Mouse (Mus musculus): ENCODE data around the gene Fbxl17. TPM values are rescaled to one million over a fixed set of nuclear protein-coding genes. Genes with fewer than 3 reads are reported as not detected.

The Fbxl17 gene
- polyA plus RNA-seq, 1 experiment = 7.3 TPM

GRCm38 (mm10) chr17:63366045-63366444 is 133.8 kb downstream of the Fbxl17 start:
- WGBS = 91% methylated on average over 11 of the region's 11 CpGs

GRCm38 (mm10) chr17:63364605-63365004 is 135.2 kb downstream of the Fbxl17 start:
- no peaks in the 10 kb centered on the region for H3K36me3 ChIP-seq (ENCODE audit: control insufficient read depth, insufficient read depth, low read length)
- no peak overlapping the region for H3K4me3 ChIP-seq (ENCODE audit: control insufficient read depth, insufficient read depth, low read length)
- H3K4me1 ChIP-seq (replicated peaks; ENCODE audit: control insufficient read depth, insufficient read depth, low read length) = no peaks in the 10 kb centered on the region
- TF ChIP-seq POLR2A (IDR thresholded peaks at IDR 0.05; ENCODE audit: control insufficient read depth, extremely low read depth, insufficient read depth, low read length, poor library complexity) (no peak), CTCF (IDR thresholded peaks at IDR 0.05; ENCODE audit: borderline replicate concordance, control insufficient read depth, extremely low read depth, insufficient read depth, low read length, poor library complexity) (no peak)
- WGBS = 96% methylated on average over 7 of the region's 7 CpGs
- H3K27ac ChIP-seq (ENCODE audit: control insufficient read depth, insufficient read depth, low read length) = no peak overlapping the region
- H3K27me3 ChIP-seq (ENCODE audit: control insufficient read depth, insufficient read depth, low read length) = no peaks in the 10 kb centered on the region
- no peak for DNase-seq

More at GRCm38 (mm10) chr17:63366045-63366444, 133.8 kb downstream of the Fbxl17 start:
- DNase-seq = no peak
- Histone ChIP-seq H3K27ac (ENCODE audit: control insufficient read depth, insufficient read depth, low read length) (no peak overlapping the region), H3K4me3 (ENCODE audit: control insufficient read depth, insufficient read depth, low read length) (no peak overlapping the region), H3K36me3 (ENCODE audit: control insufficient read depth, insufficient read depth, low read length) (no peaks in the 10 kb centered on the region), H3K4me1 (replicated peaks; ENCODE audit: control insufficient read depth, insufficient read depth, low read length) (no peaks in the 10 kb centered on the region), H3K27me3 (ENCODE audit: control insufficient read depth, insufficient read depth, low read length) (no peaks in the 10 kb centered on the region)
- TF ChIP-seq CTCF (IDR thresholded peaks at IDR 0.05; ENCODE audit: borderline replicate concordance, control insufficient read depth, extremely low read depth, insufficient read depth, low read length, poor library complexity) (no peak), POLR2A (IDR thresholded peaks at IDR 0.05; ENCODE audit: control insufficient read depth, extremely low read depth, insufficient read depth, low read length, poor library complexity) (no peak)

GRCm38 (mm10) chr17:63362196-63362595 is 137.6 kb downstream of the Fbxl17 start:
- peaks cover 14% of the 10 kb centered on the region for H3K4me1 ChIP-seq (replicated peaks; ENCODE audit: control insufficient read depth, insufficient read depth, low read length)
- no peaks in the 10 kb centered on the region for H3K27me3 ChIP-seq (ENCODE audit: control insufficient read depth, insufficient read depth, low read length)
- whole genome bisulfite sequencing = 19% methylated on average over 3 of the region's 3 CpGs
- H3K36me3 ChIP-seq (ENCODE audit: control insufficient read depth, insufficient read depth, low read length) = no peaks in the 10 kb centered on the region
- H3K4me3 ChIP-seq (ENCODE audit: control insufficient read depth, insufficient read depth, low read length) = no peak overlapping the region
- no peak for TF ChIP-seq POLR2A (IDR thresholded peaks at IDR 0.05; ENCODE audit: control insufficient read depth, extremely low read depth, insufficient read depth, low read length, poor library complexity)
- DNase-seq = no peak
- no peak overlapping the region for H3K27ac ChIP-seq (ENCODE audit: control insufficient read depth, insufficient read depth, low read length)

- no peak for TF ChIP-seq CTCF (IDR thresholded peaks at IDR 0.05; ENCODE audit: borderline replicate concordance, control insufficient read depth, extremely low read depth, insufficient read depth, low read length, poor library complexity)
- TF ChIP-seq POLR2A (IDR thresholded peaks at IDR 0.05; ENCODE audit: control insufficient read depth, extremely low read depth, insufficient read depth, low read length, poor library complexity) = no peak
- H3K4me3 ChIP-seq (ENCODE audit: control insufficient read depth, insufficient read depth, low read length) = no peak overlapping the region
- no peaks in the 10 kb centered on the region for H3K27me3 ChIP-seq (ENCODE audit: control insufficient read depth, insufficient read depth, low read length)
- no peaks in the 10 kb centered on the region for H3K36me3 ChIP-seq (ENCODE audit: control insufficient read depth, insufficient read depth, low read length)
- no peak for DNase-seq
- 97% methylated on average over 9 of the region's 9 CpGs for WGBS
- H3K4me1 ChIP-seq (replicated peaks; ENCODE audit: control insufficient read depth, insufficient read depth, low read length) = peaks cover 14% of the 10 kb centered on the region
- H3K27ac ChIP-seq (ENCODE audit: control insufficient read depth, insufficient read depth, low read length) = no peak overlapping the region
Observed at GRCm38 (mm10) chr17:63361679-63362078, 138.1 kb downstream of the Fbxl17 start.

- peaks cover 18% of the 10 kb centered on the region for H3K4me1 ChIP-seq (replicated peaks; ENCODE audit: control insufficient read depth, insufficient read depth, low read length)
- WGBS = 96% methylated on average over 1 of the region's 1 CpGs
- H3K36me3 ChIP-seq (ENCODE audit: control insufficient read depth, insufficient read depth, low read length) = no peaks in the 10 kb centered on the region
- no peak overlapping the region for H3K27ac ChIP-seq (ENCODE audit: control insufficient read depth, insufficient read depth, low read length)
- no peak for DNase-seq
- H3K4me3 ChIP-seq (ENCODE audit: control insufficient read depth, insufficient read depth, low read length) = no peak overlapping the region
- no peaks in the 10 kb centered on the region for H3K27me3 ChIP-seq (ENCODE audit: control insufficient read depth, insufficient read depth, low read length)
- no peak for TF ChIP-seq POLR2A (IDR thresholded peaks at IDR 0.05; ENCODE audit: control insufficient read depth, extremely low read depth, insufficient read depth, low read length, poor library complexity)
- TF ChIP-seq CTCF (IDR thresholded peaks at IDR 0.05; ENCODE audit: borderline replicate concordance, control insufficient read depth, extremely low read depth, insufficient read depth, low read length, poor library complexity) = no peak
Observed at GRCm38 (mm10) chr17:63358837-63359236, 141.0 kb downstream of the Fbxl17 start.

GRCm38 (mm10) chr17:63356202-63356601 is 143.6 kb downstream of the Fbxl17 start:
- Histone ChIP-seq H3K27me3 (ENCODE audit: control insufficient read depth, insufficient read depth, low read length) (no peaks in the 10 kb centered on the region), H3K27ac (ENCODE audit: control insufficient read depth, insufficient read depth, low read length) (no peak overlapping the region), H3K36me3 (ENCODE audit: control insufficient read depth, insufficient read depth, low read length) (no peaks in the 10 kb centered on the region), H3K4me3 (ENCODE audit: control insufficient read depth, insufficient read depth, low read length) (no peak overlapping the region), H3K4me1 (replicated peaks; ENCODE audit: control insufficient read depth, insufficient read depth, low read length) (peaks cover 18% of the 10 kb centered on the region)
- TF ChIP-seq CTCF (IDR thresholded peaks at IDR 0.05; ENCODE audit: borderline replicate concordance, control insufficient read depth, extremely low read depth, insufficient read depth, low read length, poor library complexity) = no peak
- no peak for TF ChIP-seq POLR2A (IDR thresholded peaks at IDR 0.05; ENCODE audit: control insufficient read depth, extremely low read depth, insufficient read depth, low read length, poor library complexity)
- 14% methylated on average over 3 of the region's 3 CpGs for WGBS
- DNase-seq = no peak

GRCm38 (mm10) chr17:63352634-63353195 is 147.1 kb downstream of the Fbxl17 start:
- TF ChIP-seq POLR2A (IDR thresholded peaks at IDR 0.05; ENCODE audit: control insufficient read depth, extremely low read depth, insufficient read depth, low read length, poor library complexity) (no peak), CTCF (IDR thresholded peaks at IDR 0.05; ENCODE audit: borderline replicate concordance, control insufficient read depth, extremely low read depth, insufficient read depth, low read length, poor library complexity) (no peak)
- DNase-seq = no peak
- 97% methylated on average over 6 of the region's 6 CpGs for WGBS
- Histone ChIP-seq H3K4me1 (replicated peaks; ENCODE audit: control insufficient read depth, insufficient read depth, low read length) (peaks cover 7% of the 10 kb centered on the region), H3K4me3 (ENCODE audit: control insufficient read depth, insufficient read depth, low read length) (no peak overlapping the region), H3K36me3 (ENCODE audit: control insufficient read depth, insufficient read depth, low read length) (no peaks in the 10 kb centered on the region), H3K27ac (ENCODE audit: control insufficient read depth, insufficient read depth, low read length) (no peak overlapping the region), H3K27me3 (ENCODE audit: control insufficient read depth, insufficient read depth, low read length) (no peaks in the 10 kb centered on the region)
